Mouse (Mus musculus): ENCODE measurements at regions not wholly inside any gene's neighbourhood (a gene's known extent, or its start where the extent isn't known, plus 50 kb on each side); places are given as distances from the start of the nearest gene placed in this dataset.

DNA sequence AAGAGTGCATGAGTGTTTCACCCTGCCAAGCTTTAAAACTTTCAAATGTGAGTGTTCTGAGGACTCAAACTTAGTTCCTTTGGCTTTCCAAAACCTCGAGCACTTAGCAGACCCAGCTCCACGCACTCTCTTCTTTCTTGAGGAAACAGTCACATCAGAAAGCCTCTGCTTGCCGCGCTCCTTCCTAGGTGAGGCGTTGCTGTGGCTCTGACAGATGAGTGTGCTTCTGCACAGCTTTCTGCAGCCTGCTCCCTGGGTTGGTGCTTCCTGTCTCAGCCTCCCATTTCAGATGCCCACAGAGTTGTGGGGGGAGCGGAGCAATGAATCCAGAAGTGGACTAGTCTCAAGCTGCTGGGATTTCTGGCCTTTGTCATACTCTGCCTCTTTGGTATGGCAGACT, 95.3 kb upstream of the Id2 start:
- no peak for DNase-seq (ENCODE audit: low spot score in 2 of 2)

- no peak for DNase-seq (ENCODE audit: low spot score in 2 of 2)
These were observed 93.4 kb upstream of the Id2 start for GRCm38 (mm10) chr12:25190360-25190759.

DNA sequence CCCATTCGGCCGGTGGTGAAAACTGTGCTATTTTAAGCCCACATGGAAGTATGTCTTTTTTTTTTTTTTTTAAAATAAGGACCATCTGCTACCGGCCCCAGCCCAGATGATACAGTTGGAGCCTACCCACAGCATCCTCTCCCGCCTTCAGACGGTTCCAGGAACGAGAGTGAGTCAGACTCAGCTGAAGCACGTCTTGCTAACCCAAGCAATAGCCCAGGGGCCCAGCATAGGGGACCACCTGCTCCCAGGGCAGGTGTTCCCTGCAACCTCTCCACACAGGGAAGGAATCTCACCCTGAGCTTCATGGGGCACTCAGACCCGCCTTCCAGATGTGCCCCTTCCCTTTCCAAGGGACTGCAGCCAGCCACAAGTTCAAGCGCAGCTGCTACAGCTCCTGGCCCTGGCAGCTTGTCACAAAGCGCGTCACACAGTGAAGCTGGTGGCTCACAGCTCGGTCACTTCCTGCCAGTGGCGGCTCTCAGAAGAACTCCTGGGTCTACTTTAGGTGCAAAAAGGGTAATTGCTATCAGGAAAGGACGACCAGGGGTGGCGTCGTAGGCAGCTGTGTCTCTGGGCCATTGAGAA, 92.3 kb upstream of the Id2 start:
- no peak for DNase-seq (ENCODE audit: low spot score in 2 of 2)

DNA sequence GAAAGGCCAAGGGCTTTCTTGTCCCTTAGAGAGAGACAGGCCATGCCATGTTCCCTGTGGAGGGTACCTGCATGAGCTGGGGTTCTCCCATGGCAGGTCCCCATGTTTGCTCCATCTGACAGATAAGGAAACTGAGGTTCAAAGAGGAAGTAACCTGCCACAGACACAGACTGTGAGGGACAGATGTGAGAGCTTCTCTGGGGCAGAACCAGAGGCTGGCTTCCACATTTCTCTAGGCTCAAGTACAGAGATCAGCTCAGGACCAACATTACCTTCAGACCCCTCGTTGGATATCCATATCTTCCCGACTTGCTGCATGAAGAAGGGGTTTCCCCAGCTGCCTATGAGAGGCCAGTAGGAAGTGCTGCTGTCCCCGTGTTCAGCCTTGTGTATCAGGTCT, 91.6 kb upstream of the Id2 start:
- no peak for DNase-seq (ENCODE audit: low spot score in 2 of 2)

GRCm38 (mm10) chr12:25187216-25187615, 90.3 kb upstream of the Id2 start:
- DNase-seq (ENCODE audit: low spot score in 2 of 2) = no peak

- DNase-seq (ENCODE audit: low spot score in 2 of 2) = no peak
These were observed 85.7 kb upstream of the Id2 start for GRCm38 (mm10) chr12:25182680-25183079.

- no peak for DNase-seq (ENCODE audit: low spot score in 2 of 2)
These were observed 84.4 kb upstream of the Id2 start for GRCm38 (mm10) chr12:25181317-25181716.

DNA sequence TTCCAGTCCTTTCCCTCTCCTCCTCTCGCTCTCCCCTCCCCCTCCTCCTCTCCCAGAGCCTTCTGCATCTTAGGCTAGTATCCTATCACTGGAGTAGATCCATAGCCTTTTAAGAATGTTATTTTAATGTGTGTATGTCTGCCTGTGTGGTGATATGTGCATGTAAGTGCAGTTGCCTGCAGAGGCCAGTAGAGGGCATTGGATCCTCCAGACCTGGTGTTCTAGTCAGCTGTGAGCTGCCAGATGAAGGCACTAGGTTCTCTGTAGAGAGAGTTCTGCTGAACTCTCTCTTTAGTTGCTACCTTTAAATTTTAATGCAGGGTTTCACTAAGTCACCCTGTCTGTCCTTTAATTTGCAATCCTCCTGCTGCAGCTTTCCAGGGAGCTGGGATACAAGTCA, 83.9 kb upstream of the Id2 start:
- no peak for DNase-seq (ENCODE audit: low spot score in 2 of 2)

GRCm38 (mm10) chr12:25180289-25180688, 83.3 kb upstream of the Id2 start:
- no peak for DNase-seq (ENCODE audit: low spot score in 2 of 2)

GRCm38 (mm10) chr12:25178491-25179115, 81.7 kb upstream of the Id2 start:
- no peak for DNase-seq (ENCODE audit: low spot score in 2 of 2)

DNA sequence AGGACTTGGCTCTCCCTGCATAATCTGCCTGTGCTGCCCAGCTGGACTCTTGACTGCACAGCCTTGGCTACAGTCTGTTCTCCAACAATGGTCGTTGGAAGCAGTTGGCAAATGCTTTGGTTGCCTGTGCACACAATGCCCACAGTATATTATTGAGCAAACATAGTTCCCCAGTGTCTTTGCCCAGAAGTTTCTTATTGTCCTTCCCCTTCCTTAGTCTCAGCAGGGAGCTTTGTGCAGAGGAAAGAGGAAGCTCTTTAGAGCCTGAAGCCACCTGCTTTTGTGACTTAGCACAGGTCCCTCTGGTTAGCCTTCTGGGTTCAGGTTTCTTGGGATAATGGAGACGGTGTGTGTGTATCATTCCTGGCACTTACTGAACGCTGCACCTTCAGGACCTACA, 80.9 kb upstream of the Id2 start:
- DNase-seq (ENCODE audit: low spot score in 2 of 2) = no peak

DNA sequence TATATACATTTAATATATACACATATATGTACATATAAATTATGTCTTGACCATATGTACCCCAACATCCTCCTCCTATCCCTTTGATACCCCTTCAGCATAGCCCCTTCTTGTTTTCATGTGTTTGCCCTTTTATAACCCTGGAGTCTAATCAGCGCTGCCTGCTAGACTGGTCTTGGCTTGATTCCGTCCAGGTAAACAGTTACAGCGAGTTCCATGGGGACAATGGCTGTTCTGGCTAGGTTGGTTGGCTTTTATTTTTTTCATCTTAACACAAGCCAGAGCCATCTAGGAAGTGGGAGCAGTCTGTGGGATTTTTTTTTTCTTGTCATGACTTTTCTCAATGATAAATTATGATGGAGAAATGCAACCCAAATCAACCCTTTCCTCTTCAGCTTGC, 79.6 kb upstream of the Id2 start:
- DNase-seq (ENCODE audit: low spot score in 2 of 2) = no peak

DNA sequence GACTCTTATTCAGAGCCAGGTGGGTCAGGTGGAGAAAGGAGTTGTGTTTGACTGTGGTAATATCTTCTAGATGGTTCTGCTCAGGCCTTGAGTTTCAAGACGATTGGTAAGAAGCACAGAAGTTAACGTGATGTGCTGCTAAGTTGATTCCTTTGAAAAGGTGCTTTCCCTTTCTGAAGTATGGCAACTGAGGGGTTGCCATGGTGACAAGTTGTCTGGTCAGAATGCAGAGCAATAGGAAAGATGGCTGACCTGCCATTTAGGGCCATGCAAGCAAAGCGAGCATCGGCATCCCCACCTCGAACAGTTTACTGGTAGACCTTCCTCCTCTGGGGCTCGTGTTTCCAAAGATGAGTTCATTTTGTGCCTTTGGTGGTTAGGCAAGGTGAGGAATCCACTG, 76.1 kb upstream of the Id2 start:
- DNase-seq (ENCODE audit: low spot score in 2 of 2) = no peak

DNA sequence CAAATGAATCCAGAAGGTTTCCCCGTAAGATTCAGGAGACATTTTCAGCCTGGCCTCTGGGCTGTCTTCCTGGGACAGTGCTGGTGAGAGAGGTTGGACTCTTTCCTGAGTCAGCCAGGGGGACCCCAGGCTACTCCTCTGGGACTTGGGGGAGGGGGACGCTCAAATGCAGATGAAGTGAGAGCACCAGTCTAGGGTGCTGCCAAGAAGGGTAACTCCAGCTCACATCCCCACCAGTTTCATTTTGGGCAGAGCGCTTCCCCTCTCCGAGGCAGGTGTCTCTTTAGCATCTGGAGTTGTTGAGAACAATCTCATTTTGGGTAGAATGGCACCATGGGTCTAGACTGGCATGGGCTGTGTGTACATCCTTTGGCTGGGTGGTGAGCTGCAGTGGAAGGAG, 75.5 kb upstream of the Id2 start:
- DNase-seq (ENCODE audit: low spot score in 2 of 2) = no peak

DNA sequence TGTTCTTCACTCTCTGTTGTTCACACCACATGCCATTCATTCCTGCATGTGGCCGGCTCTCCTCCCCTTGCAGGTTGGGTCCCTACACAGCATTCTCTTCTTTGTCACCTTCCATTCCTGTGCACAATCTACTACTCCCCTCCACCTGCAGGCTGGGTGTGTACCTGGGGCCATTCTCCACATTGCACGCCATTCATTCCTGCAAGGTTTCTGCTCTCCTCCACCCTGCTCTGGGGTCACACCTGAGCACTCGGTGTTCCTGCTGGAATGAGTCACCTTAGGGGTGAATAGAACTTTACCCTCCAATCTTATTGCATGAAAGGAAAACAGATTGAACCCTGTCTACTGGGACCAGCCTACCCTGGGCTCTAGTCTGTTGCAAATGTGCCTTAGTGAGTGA, 72.7 kb upstream of the Id2 start:
- no peak for DNase-seq (ENCODE audit: low spot score in 2 of 2)

DNA sequence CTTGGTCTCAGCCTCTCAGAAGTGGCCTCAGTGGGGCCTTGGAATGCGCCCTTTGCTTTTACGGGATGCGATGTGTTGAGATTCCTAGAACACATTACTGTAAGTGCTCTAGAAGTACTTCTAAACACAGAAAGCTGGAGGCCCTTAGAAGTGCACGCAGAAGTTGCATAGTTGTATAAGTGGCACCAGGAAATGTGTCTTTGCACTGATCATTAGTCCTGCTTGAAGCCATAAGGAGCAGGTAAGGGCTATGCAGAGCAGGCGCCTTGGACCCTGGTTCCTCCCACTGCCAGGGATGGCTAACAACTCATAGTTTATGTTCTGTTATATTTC, 71.2 kb upstream of the Id2 start:
- no peak for DNase-seq (ENCODE audit: low spot score in 2 of 2)

- DNase-seq (ENCODE audit: low spot score in 2 of 2) = no peak
These were observed 70.7 kb upstream of the Id2 start for GRCm38 (mm10) chr12:25167504-25168212.

GRCm38 (mm10) chr12:25166525-25166924, 69.6 kb upstream of the Id2 start:
- DNase-seq (ENCODE audit: low spot score in 2 of 2) = no peak

DNA sequence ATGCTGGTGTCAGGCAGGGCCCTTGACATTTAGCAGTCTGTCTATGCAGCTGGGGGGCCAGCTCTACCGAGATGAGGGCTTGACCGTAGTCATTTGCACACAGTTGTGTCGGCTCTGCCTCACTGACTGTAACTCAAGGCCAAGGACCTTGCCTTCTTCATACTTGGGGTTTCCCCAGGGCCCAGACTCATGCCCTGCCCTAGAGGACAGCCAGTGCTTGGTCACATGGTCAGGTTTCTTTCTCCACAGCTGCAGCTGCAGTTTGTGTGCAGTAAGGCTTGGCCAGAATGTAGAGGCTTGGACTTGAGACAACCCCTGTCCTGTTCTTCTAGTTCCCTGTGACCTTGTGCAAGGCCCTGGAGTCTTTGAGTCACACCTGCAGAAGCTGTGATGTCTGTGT, 68.7 kb upstream of the Id2 start:
- DNase-seq (ENCODE audit: low spot score in 2 of 2) = peak in 1 of 2 experiments; percentile 60

DNA sequence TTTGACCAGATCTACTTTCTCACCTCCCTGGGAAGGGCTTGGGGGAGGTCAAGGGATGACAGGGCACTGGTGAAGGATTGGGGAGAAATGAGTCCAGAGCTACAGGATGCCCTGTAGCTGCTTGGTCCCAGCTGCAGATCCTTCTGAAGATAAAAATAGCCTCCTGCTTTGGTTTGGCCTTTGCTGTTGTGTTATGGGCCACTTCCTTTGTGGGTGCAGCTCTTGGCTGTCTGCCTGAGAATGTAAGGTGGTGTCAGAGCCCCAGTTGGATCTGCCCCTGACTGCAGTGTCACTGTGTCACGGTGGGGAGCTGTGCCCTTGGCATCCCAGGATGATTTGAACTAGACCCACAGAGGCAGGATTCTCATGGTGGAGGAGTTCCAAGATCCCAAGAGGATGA, 67.8 kb upstream of the Id2 start:
- DNase-seq (ENCODE audit: low spot score in 2 of 2) = no peak

DNA sequence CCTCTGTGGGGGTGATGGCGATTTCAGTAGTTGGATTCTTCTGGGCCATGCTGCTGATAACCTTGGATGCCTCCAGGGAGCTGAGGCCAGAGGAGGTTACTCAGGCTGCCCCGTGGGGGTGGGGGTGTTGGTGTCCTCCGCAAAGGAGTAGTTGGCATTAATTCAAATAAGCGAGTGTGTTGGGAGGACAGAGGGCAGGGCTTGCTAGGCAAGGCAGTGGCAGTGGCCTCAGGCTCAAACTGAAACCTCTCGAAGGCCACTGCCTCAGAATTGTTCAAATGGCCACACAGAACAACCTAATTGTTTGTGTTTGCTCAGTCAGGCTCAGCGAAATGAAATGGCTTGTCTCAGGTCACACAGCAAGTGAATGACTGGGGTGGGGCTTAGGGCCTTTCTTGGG, 66.6 kb upstream of the Id2 start:
- peak in 1 of 2 experiments; percentile 24 for DNase-seq (ENCODE audit: low spot score in 2 of 2)

GRCm38 (mm10) chr12:25162843-25163242, 65.9 kb upstream of the Id2 start:
- no peak for DNase-seq (ENCODE audit: low spot score in 2 of 2)

GRCm38 (mm10) chr12:25161939-25162338, 65.0 kb upstream of the Id2 start:
- DNase-seq (ENCODE audit: low spot score in 2 of 2) = no peak
